Mouse (Mus musculus): ENCODE data around the gene Magix. TPM values are rescaled to one million over a fixed set of nuclear protein-coding genes. Genes with fewer than 3 reads are reported as not detected.

Gene Magix
- polyA plus RNA-seq, 1 experiment from 2014 or later = 0.50 TPM

DNA sequence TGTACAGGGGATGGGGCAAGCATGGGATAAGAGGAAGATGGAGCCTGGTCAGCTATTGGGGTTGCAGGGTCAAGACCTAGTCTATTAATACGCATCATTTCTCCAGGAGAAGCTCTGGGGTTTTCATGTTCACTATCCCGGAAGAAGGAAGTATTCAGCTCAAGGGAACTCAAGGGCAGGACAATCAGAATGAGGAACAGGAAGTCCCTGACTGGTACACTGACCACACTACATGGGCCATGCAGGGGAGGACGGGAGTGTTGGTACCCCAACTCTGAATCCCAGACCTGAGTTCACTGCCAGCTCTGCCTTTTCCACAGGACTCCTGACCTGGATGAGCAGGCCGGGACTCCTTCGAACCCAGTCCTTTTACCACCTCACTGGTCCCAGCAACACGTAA is 48.5 kb downstream of the Magix start:
- DNase-seq (ENCODE audit: low spot score) = no peak
- ATAC-seq (ENCODE audit: low read depth) = no peak
- no peaks in the 10 kb centered on the region for H3K4me1 ChIP-seq (ENCODE audit: control insufficient read depth, insufficient read depth, low read length)
- WGBS = 95% methylated on average over 4 of the region's 6 CpGs
- H3K27me3 ChIP-seq (replicated peaks; ENCODE audit: control insufficient read depth, insufficient read depth, low read length) = no peaks in the 10 kb centered on the region
- H3K36me3 ChIP-seq (ENCODE audit: control insufficient read depth, insufficient read depth, low read length) = no peaks in the 10 kb centered on the region
- no peak overlapping the region for H3K9ac ChIP-seq (ENCODE audit: low read depth, low read length)
- H3K27ac ChIP-seq (replicated peaks; ENCODE audit: low read depth, low read length) = no peak overlapping the region
- no peak overlapping the region for H3K4me2 ChIP-seq (ENCODE audit: low read depth, low read length)
- no peak overlapping the region for H3K4me3 ChIP-seq (ENCODE audit: low read depth, low read length)
- H3K9me3 ChIP-seq (ENCODE audit: control insufficient read depth, low read length) = no peaks in the 10 kb centered on the region

Other genes starting within 250 kb of the Magix start
- not detected in 2 replicates for gene Foxp3, start 107.6 kb downstream of the Magix start, polyA plus RNA-seq (2014; fragmentation: Nextera tagmentation; extraction: Ambion mirVana)
- 1.8 and 2.1 TPM in 2 replicates for gene Ppp1r3f, start 107.0 kb downstream of the Magix start, polyA plus RNA-seq (2014; fragmentation: Nextera tagmentation; extraction: Ambion mirVana)
- 22.6 and 27.2 TPM in 2 replicates for gene Ccdc22, start 75.7 kb downstream of the Magix start, polyA plus RNA-seq (2014; fragmentation: Nextera tagmentation; extraction: Ambion mirVana)
- 0.04 and 0.08 TPM in 2 replicates for gene Cacna1f, start 74.2 kb downstream of the Magix start, polyA plus RNA-seq (2014; fragmentation: Nextera tagmentation; extraction: Ambion mirVana)
- 4.6 and 4.7 TPM in 2 replicates for gene Syp, start 42.8 kb downstream of the Magix start, polyA plus RNA-seq (2014; fragmentation: Nextera tagmentation; extraction: Ambion mirVana)
- 7.5 and 8.3 TPM in 2 replicates for gene Prickle3, start 24.0 kb downstream of the Magix start, polyA plus RNA-seq (2014; fragmentation: Nextera tagmentation; extraction: Ambion mirVana)
- gene Plp2, start 9.9 kb downstream of the Magix start, polyA plus RNA-seq (2014; fragmentation: Nextera tagmentation; extraction: Ambion mirVana) = 199 and 201 TPM in 2 replicates
- gene Gpkow, start 15.9 kb upstream of the Magix start, polyA plus RNA-seq (2014; fragmentation: Nextera tagmentation; extraction: Ambion mirVana) = 40.0 and 42.1 TPM in 2 replicates
- gene Wdr45, start 33.1 kb upstream of the Magix start, polyA plus RNA-seq (2014; fragmentation: Nextera tagmentation; extraction: Ambion mirVana) = 18.7 and 26.5 TPM in 2 replicates
- not detected in 2 replicates for gene Gm45208, start 41.0 kb upstream of the Magix start, polyA plus RNA-seq (2014; fragmentation: Nextera tagmentation; extraction: Ambion mirVana)
- 83.5 and 85.5 TPM in 2 replicates for gene Praf2, start 47.2 kb upstream of the Magix start, polyA plus RNA-seq (2014; fragmentation: Nextera tagmentation; extraction: Ambion mirVana)
- 11.0 and 14.8 TPM in 2 replicates for gene Ccdc120, start 69.7 kb upstream of the Magix start, polyA plus RNA-seq (2014; fragmentation: Nextera tagmentation; extraction: Ambion mirVana)
- gene Tfe3, start 81.3 kb upstream of the Magix start, polyA plus RNA-seq (2014; fragmentation: Nextera tagmentation; extraction: Ambion mirVana) = 19.5 and 21.0 TPM in 2 replicates
- 32.1 and 32.9 TPM in 2 replicates for gene Gripap1, start 108.5 kb upstream of the Magix start, polyA plus RNA-seq (2014; fragmentation: Nextera tagmentation; extraction: Ambion mirVana)
- gene Kcnd1, start 141.0 kb upstream of the Magix start, polyA plus RNA-seq (2014; fragmentation: Nextera tagmentation; extraction: Ambion mirVana) = 3.2 and 3.5 TPM in 2 replicates
- 31.1 and 32.3 TPM in 2 replicates for gene Otud5, start 160.1 kb upstream of the Magix start, polyA plus RNA-seq (2014; fragmentation: Nextera tagmentation; extraction: Ambion mirVana)
- gene Pim2, start 197.0 kb upstream of the Magix start, polyA plus RNA-seq (2014; fragmentation: Nextera tagmentation; extraction: Ambion mirVana) = 4.8 and 6.1 TPM in 2 replicates
- 28.6 and 30.0 TPM in 2 replicates for gene Slc35a2, start 202.8 kb upstream of the Magix start, polyA plus RNA-seq (2014; fragmentation: Nextera tagmentation; extraction: Ambion mirVana)
- 92.3 and 98.1 TPM in 2 replicates for gene Pqbp1, start 218.0 kb upstream of the Magix start, polyA plus RNA-seq (2014; fragmentation: Nextera tagmentation; extraction: Ambion mirVana)
- 170 and 176 TPM in 2 replicates for gene Timm17b, start 218.1 kb upstream of the Magix start, polyA plus RNA-seq (2014; fragmentation: Nextera tagmentation; extraction: Ambion mirVana)
- not detected in 2 replicates for gene Gm10491, start 226.6 kb upstream of the Magix start, polyA plus RNA-seq (2014; fragmentation: Nextera tagmentation; extraction: Ambion mirVana)
- not detected in 2 replicates for gene Gm10490, start 228.3 kb upstream of the Magix start, polyA plus RNA-seq (2014; fragmentation: Nextera tagmentation; extraction: Ambion mirVana)
- gene Pcsk1n, start 238.6 kb upstream of the Magix start, polyA plus RNA-seq (2014; fragmentation: Nextera tagmentation; extraction: Ambion mirVana) = 8.6 and 9.3 TPM in 2 replicates
- gene Eras, start 247.4 kb upstream of the Magix start, polyA plus RNA-seq (2014; fragmentation: Nextera tagmentation; extraction: Ambion mirVana) = not detected in 2 replicates

All from embryonic facial prominence, embryonic 14.5 days (tissue).